Mouse (Mus musculus) regulatory T cell (primary cell): ENCODE data around the gene Olfr508.
"Not testable (repeated sequence)": the region's sequence is repeated elsewhere in the genome, so short reads cannot be mapped to it uniquely, and the experiment has no call there.

Source experiments
- in situ Hi-C: fragments of 300-600 bp; cut with MboI, MseI; formaldehyde crosslinking; loops from one replicate; pipeline ENCODE4 v1.15.1; 2025; ENCODE audit warnings: high pct_unique_total_duplicates

Gene Olfr508

GRCm38 (mm10) chr7:108629694-108630093 is at the start of gene Olfr508:
Olfr508 (plus strand) TSS chr7:108629994.
- in situ Hi-C loops = no loop called here

GRCm38 (mm10) chr7:108589797-108590196 is 40.0 kb upstream of the Olfr508 start:
- in situ Hi-C loops = no loop called here

DNA sequence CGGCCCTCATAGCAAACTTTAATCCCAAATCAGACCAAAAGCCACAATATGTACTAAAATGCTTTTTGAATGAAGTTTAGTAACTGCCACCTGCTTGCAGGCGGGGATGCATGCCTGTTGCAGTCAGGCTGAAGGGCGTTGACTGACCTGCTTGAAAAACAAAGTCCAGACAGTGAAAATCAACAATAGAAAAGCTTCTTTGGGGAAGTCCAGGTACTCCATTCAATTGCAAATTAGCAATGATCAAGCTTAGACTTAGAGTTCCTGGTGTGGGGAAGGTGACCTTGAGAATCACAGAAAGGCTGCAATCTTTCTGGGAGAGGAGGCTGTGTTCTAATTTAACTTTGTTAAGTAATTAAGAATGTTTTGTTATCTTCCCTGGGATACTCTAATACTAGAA is 27.9 kb upstream of the Olfr508 start:
- in situ Hi-C loops = not testable (repeated sequence)

DNA sequence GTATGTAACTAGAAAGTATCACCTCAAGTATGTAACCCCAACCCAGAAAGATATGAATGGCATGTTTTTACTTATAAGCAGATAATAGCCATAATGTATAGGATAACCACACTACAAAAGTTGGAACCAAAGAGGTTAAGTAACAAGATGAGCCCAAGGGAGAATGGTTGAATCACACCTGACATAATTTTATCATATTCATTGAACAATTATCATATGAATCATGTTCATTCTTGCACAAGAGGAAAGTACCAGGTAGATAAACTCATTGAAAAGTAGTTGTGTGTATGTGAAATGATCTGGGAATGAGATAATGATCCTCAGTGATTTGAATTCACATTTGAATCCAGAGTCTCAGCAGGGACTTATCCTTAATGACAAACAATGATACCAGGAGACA is 19.3 kb upstream of the Olfr508 start, which contains the start of gene Olfr506:
Olfr506 (plus strand) TSS at position 301 of the 400 bp plus-strand sequence.
- in situ Hi-C loops = no loop called here

- in situ Hi-C loops = no loop called here
Measured at GRCm38 (mm10) chr7:108614110-108614509, 15.7 kb upstream of the Olfr508 start.

- in situ Hi-C loops = not testable (repeated sequence)
Measured at GRCm38 (mm10) chr7:108616781-108617180, 13.0 kb upstream of the Olfr508 start.

DNA sequence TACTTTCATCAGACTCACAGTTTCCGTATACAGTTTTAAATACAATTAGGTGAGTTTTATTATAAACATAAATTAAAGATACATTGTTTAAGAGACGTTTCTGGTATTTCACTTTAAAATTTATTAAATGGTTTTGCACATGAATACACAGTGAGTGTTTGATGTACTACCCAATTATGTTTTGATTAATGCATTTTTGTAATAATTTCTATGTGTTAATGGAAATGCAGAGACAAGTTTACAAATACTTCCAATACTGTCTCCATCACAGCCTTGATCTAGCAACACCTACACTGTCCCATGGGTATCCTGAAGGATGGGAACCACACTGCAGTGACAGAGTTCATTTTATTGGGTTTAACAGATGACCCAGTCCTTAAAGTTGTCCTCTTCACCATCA is 8.3 kb upstream of the Olfr508 start, which contains the start of gene Olfr507:
Olfr507 (plus strand) TSS at position 301 of the 400 bp plus-strand sequence.
- in situ Hi-C loops = no loop called here

DNA sequence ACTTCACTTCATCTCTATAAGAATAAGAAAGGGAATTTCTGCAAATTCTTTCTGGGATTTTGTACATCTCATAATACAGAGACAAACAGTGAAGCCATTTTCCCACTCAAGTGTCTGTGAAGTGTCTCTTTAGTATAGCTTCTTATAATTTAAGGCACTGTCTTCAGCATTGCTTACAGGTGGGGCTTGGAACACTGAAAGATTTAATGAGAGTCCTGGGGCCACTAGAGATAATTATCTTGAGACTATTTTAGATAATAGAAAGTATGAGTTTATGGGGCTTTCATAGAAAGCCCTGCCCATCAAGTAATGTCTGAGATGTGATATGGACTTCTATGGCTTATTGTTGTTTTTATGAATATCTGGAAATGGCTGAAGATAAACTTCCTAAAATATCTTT is 22.0 kb downstream of the Olfr508 start, which contains the start of gene Olfr509:
Olfr509 (minus strand) TSS at position 101 of the 400 bp plus-strand sequence.
- in situ Hi-C loops = no loop called here

DNA sequence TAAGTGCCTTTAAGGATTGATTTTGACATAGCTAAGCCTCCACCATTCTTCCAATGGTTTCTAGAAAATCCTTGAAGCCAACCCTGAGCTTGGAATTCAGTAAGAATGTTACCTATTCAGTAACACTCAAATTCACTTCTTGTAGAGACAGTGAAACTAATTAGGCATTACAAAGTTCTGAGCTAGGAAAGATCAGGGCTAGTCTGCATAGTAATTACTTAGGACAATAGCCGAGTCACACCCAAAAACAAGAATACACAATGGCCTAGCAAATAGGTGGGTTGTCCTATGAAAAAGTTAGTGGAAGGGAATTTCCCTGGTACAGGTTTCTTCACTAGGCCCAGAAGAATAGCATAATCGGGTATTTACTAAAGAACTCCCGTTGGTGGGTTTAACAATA is 32.6 kb downstream of the Olfr508 start:
- in situ Hi-C loops = loop anchor here (10.0 kb wide), 1 partner anchor 452 kb away; no protein-coding TSS in a partner anchor

- in situ Hi-C loops = loop anchor here (10.0 kb wide), 1 partner anchor 449 kb away; no protein-coding TSS in a partner anchor
Measured at GRCm38 (mm10) chr7:108666118-108666517, 36.3 kb downstream of the Olfr508 start, which contains the start of gene Olfr510. Olfr510 (plus strand) TSS chr7:108666418.

DNA sequence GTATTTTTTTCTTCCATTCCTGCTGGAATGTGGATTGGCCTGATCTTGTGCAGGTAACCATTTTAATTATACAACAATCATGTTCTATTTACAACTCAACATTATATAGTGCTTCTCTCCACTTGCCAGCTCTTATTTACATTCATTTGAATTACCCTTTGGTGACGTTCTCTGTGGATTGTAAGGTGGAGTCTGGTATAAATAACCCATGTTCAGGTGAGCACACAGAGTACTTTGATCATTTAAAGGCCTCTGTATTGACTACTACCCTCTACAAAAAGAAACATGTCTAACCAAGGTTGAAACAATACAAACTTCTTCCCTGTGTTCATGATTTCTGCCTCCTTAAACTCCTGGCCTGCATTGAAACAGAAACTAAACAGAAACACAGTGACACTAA is 41.3 kb downstream of the Olfr508 start:
- in situ Hi-C loops = no loop called here

DNA sequence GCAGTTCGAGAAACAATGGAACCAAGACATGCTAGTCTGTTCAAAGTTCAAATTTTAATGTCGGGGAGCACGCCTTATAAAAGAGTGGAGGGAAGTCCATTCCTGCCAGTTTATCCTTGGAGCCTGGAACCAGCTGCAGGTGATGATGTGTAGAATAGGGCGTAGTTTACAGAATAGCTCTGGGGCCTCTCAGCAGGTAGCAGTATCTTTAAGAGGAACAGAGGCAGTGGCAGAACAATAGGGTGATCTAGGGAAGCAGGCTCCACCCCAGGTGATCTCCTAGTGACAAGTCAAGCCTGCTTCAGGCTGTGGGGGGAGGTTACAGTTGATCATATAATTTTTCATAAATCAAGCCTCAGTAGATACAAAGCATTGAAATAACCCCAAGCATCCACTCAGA is 49.1 kb downstream of the Olfr508 start:
- in situ Hi-C loops = no loop called here
